Comparison of ENCODE assay signal across 9 mouse cellular contexts in genomic region chr2:25185625-25186574, GRCm38 (mm10). TPM values are rescaled to one million over a fixed set of nuclear protein-coding genes. Genes with fewer than 3 reads are reported as not detected.
DNase-seq lines count a peak whose midpoint lies in the region; ATAC-seq and TF ChIP-seq lines count a peak whose summit lies in the region.
"Had no signal": no experiment of that assay in that cellular context is flagged by ENCODE, and none has a peak within 500 bp of the region (broad histone marks: within the 10 kb centered on the region; RNA-seq: fewer than 3 reads in every experiment).

No protein-coding gene starts in this region.

- no peak for ATAC-seq in cerebellum, adult (ENCODE audit: insufficient number of reproducible peaks, low FRiP score, low TSS enrichment)
- peak; percentile 34 for ATAC-seq in heart, postnatal 0 days (ENCODE audit: insufficient read depth, low read depth)
- ATAC-seq in limb, embryonic 13.5 days (ENCODE audit: low FRiP score, low read depth), result peak; percentile 77
- ATAC-seq in midbrain, embryonic 14.5 days (ENCODE audit: low FRiP score, low TSS enrichment), result peak; percentile 75

- H3K9me3 ChIP-seq in heart, postnatal 0 days (replicated peaks; ENCODE audit: control insufficient read depth, low read length), result no peaks in the 10 kb centered on the region
- no peaks in the 10 kb centered on the region for H3K9me3 ChIP-seq in limb, embryonic 13.5 days
- no peaks in the 10 kb centered on the region for H3K9me3 ChIP-seq in midbrain, embryonic 14.5 days (ENCODE audit: control insufficient read depth, low read length)

- H3K27me3 ChIP-seq in heart, postnatal 0 days (ENCODE audit: control insufficient read depth, insufficient read depth, low read length), result no peaks in the 10 kb centered on the region
- peaks cover 50% of the 10 kb centered on the region for H3K27me3 ChIP-seq in limb, embryonic 13.5 days
- no peaks in the 10 kb centered on the region for H3K27me3 ChIP-seq in midbrain, embryonic 14.5 days (ENCODE audit: control insufficient read depth, insufficient read depth, low read length)

- 2% methylated on average over 63 of the region's 64 CpGs for WGBS in heart, postnatal 0 days
- under 1% methylated on average over 64 of the region's 64 CpGs for WGBS in limb, embryonic 13.5 days
- under 1% methylated on average over 64 of the region's 64 CpGs for WGBS in midbrain, embryonic 14.5 days

- TF ChIP-seq EP300 in heart, postnatal 0 days (IDR thresholded peaks at IDR 0.05; ENCODE audit: low read depth), result 0 out of 2 replicates have a peak, but pooled peaks have one; percentile 18

- peak; percentile 39 to 57 for DNase-seq in cerebellum, postnatal 14 days
- DNase-seq in CD4-positive, CD25-positive, alpha-beta regulatory T cell, adult 2 months (ENCODE audit: low read depth, low spot score), result peak; percentile 72
- peak; percentile 69 for DNase-seq in embryo, embryonic 11.5 days (ENCODE audit: low read depth, low spot score)
- peak; percentile 45 for DNase-seq in heart, postnatal 0 days (ENCODE audit: low spot score)
- peak; percentile 87 for DNase-seq in midbrain, embryonic 14.5 days
- DNase-seq in testis, postnatal 10 days (ENCODE audit: low spot score), result peak; percentile 78

- TF ChIP-seq CTCF in heart, postnatal 0 days (IDR thresholded peaks at IDR 0.05; ENCODE audit: low read depth), result peak; percentile 59

- peak overlapping the region; percentile 52 for H3K9ac ChIP-seq in heart, postnatal 0 days (replicated peaks; ENCODE audit: low read depth, low read length)
- H3K9ac ChIP-seq in limb, embryonic 13.5 days, result peak overlapping the region; percentile 70
- peak overlapping the region; percentile 62 for H3K9ac ChIP-seq in midbrain, embryonic 14.5 days (replicated peaks; ENCODE audit: low read length)

- peaks cover 11% of the 10 kb centered on the region for H3K4me1 ChIP-seq in heart, postnatal 0 days (ENCODE audit: control insufficient read depth, insufficient read depth)
- H3K4me1 ChIP-seq in limb, embryonic 13.5 days, result peaks cover 17% of the 10 kb centered on the region
- H3K4me1 ChIP-seq in midbrain, embryonic 14.5 days (ENCODE audit: control insufficient read depth, insufficient read depth, low read length), result peaks cover 27% of the 10 kb centered on the region

- H3K4me3 ChIP-seq in heart, postnatal 0 days (ENCODE audit: low read depth, low read length), result peak overlapping the region; percentile 47
- H3K4me3 ChIP-seq in limb, embryonic 13.5 days, result peak overlapping the region; percentile 52
- peak overlapping the region; percentile 45 for H3K4me3 ChIP-seq in midbrain, embryonic 14.5 days (replicated peaks; ENCODE audit: low read depth, low read length)

- peak overlapping the region; percentile 76 for H3K4me2 ChIP-seq in heart, postnatal 0 days (ENCODE audit: low read depth, low read length)
- peak overlapping the region; percentile 89 for H3K4me2 ChIP-seq in limb, embryonic 13.5 days (replicated peaks)
- H3K4me2 ChIP-seq in midbrain, embryonic 14.5 days (ENCODE audit: low read length), result peak overlapping the region; percentile 80

- H3K36me3 ChIP-seq in heart, postnatal 0 days (replicated peaks; ENCODE audit: control insufficient read depth, insufficient read depth, low read length), result no peaks in the 10 kb centered on the region
- H3K36me3 ChIP-seq in limb, embryonic 13.5 days, result no peaks in the 10 kb centered on the region
- no peaks in the 10 kb centered on the region for H3K36me3 ChIP-seq in midbrain, embryonic 14.5 days (ENCODE audit: control insufficient read depth, insufficient read depth, low read length)

- H3K27ac ChIP-seq in heart, postnatal 0 days (ENCODE audit: low read depth), result peak overlapping the region; percentile 63
- H3K27ac ChIP-seq in limb, embryonic 13.5 days, result no peak overlapping the region
- peak overlapping the region; percentile 95 for H3K27ac ChIP-seq in midbrain, embryonic 14.5 days (replicated peaks; ENCODE audit: low read depth, low read length)

RNA-seq across cellular contexts. Expression of gene Nrarp, which starts 5.3 kb away (rescaled TPM):
- total RNA-seq in heart, postnatal 0 days (2014; rRNA removed; ENCODE audit: low replicate concordance), result 34.1 and 38.1 TPM in 2 replicates
- polyA plus RNA-seq in heart, postnatal 0 days (2015; fragmentation: Nextera tagmentation; extraction: Ambion mirVana), result 8.8 and 9.6 TPM in 2 replicates
- 12.6 and 15.3 TPM in 2 replicates for polyA plus RNA-seq in limb, embryonic 13.5 days (2015; fragmentation: Nextera tagmentation; extraction: Ambion mirVana)
- polyA plus RNA-seq in midbrain, embryonic 14.5 days (2014; fragmentation: Nextera tagmentation; extraction: Ambion mirVana), result 13.0 and 20.8 TPM in 2 replicates

RNA-seq across cellular contexts. Expression of gene Tor4a, which starts 10.8 kb away (rescaled TPM):
- 4.9 and 8.6 TPM in 2 replicates for total RNA-seq in heart, postnatal 0 days (2014; rRNA removed; ENCODE audit: low replicate concordance)
- polyA plus RNA-seq in heart, postnatal 0 days (2015; fragmentation: Nextera tagmentation; extraction: Ambion mirVana), result 4.4 and 5.2 TPM in 2 replicates
- 4.1 and 4.8 TPM in 2 replicates for polyA plus RNA-seq in limb, embryonic 13.5 days (2015; fragmentation: Nextera tagmentation; extraction: Ambion mirVana)
- polyA plus RNA-seq in midbrain, embryonic 14.5 days (2014; fragmentation: Nextera tagmentation; extraction: Ambion mirVana), result 0.66 and 1.1 TPM in 2 replicates

RNA-seq across cellular contexts. Expression of gene Nelfb, which starts 25.4 kb away (rescaled TPM):
- 49.0 and 63.7 TPM in 2 replicates for total RNA-seq in heart, postnatal 0 days (2014; rRNA removed; ENCODE audit: low replicate concordance)
- polyA plus RNA-seq in heart, postnatal 0 days (2015; fragmentation: Nextera tagmentation; extraction: Ambion mirVana), result 38.4 and 41.9 TPM in 2 replicates
- polyA plus RNA-seq in limb, embryonic 13.5 days (2015; fragmentation: Nextera tagmentation; extraction: Ambion mirVana), result 122 and 124 TPM in 2 replicates
- 82.6 and 98.7 TPM in 2 replicates for polyA plus RNA-seq in midbrain, embryonic 14.5 days (2014; fragmentation: Nextera tagmentation; extraction: Ambion mirVana)

RNA-seq across cellular contexts. Expression of gene Stpg3, which starts 28.5 kb away (rescaled TPM):
- total RNA-seq in heart, postnatal 0 days (2014; rRNA removed; ENCODE audit: low replicate concordance), result not detected in 2 replicates
- polyA plus RNA-seq in heart, postnatal 0 days (2015; fragmentation: Nextera tagmentation; extraction: Ambion mirVana), result not detected in 2 replicates
- 0.11 TPM in 1 of 2 replicates, not detected in the other for polyA plus RNA-seq in limb, embryonic 13.5 days (2015; fragmentation: Nextera tagmentation; extraction: Ambion mirVana)
- polyA plus RNA-seq in midbrain, embryonic 14.5 days (2014; fragmentation: Nextera tagmentation; extraction: Ambion mirVana), result 0.16 TPM in 1 of 2 replicates, not detected in the other

RNA-seq across cellular contexts. Expression of gene Fam166a, which starts 32.6 kb away (rescaled TPM):
- total RNA-seq in heart, postnatal 0 days (2014; rRNA removed; ENCODE audit: low replicate concordance), result not detected in 2 replicates
- 0.33 TPM in 1 of 2 replicates, not detected in the other for polyA plus RNA-seq in heart, postnatal 0 days (2015; fragmentation: Nextera tagmentation; extraction: Ambion mirVana)
- polyA plus RNA-seq in limb, embryonic 13.5 days (2015; fragmentation: Nextera tagmentation; extraction: Ambion mirVana), result not detected in 2 replicates
- not detected in 2 replicates for polyA plus RNA-seq in midbrain, embryonic 14.5 days (2014; fragmentation: Nextera tagmentation; extraction: Ambion mirVana)
- total RNA-seq: left cerebral cortex, postnatal 14 days had no signal
